Mouse (Mus musculus) monocyte, adult 5-6 weeks (primary cell): ENCODE results near the gene Depdc5. TPM values are rescaled to one million over a fixed set of nuclear protein-coding genes. Genes with fewer than 3 reads are reported as not detected.
"Not testable (repeated sequence)": the region's sequence is repeated elsewhere in the genome, so short reads cannot be mapped to it uniquely, and the experiment has no call there.

Experiments used
- ATAC-seq: fragments of 153-309, 156-312 bp; replicated peaks from 2 replicates; pipeline ENCODE4 v1.8.0; 2017; ENCODE audit warnings: mild to moderate bottlenecking; ENCODE audit not compliant: low TSS enrichment, insufficient number of reproducible peaks, severe bottlenecking, poor library complexity, low FRiP score
- total RNA-seq: library from RNA; stranded (forward); fragments of 200-1000, 200-491, 200-594 nt; gene quantifications from 3 replicates; pipeline ENCODE4 v1.2.3, GENCODE M21; 2017

Depdc5 gene
- total RNA-seq, 1 experiment from 2014 or later: 49.2 TPM

DNA sequence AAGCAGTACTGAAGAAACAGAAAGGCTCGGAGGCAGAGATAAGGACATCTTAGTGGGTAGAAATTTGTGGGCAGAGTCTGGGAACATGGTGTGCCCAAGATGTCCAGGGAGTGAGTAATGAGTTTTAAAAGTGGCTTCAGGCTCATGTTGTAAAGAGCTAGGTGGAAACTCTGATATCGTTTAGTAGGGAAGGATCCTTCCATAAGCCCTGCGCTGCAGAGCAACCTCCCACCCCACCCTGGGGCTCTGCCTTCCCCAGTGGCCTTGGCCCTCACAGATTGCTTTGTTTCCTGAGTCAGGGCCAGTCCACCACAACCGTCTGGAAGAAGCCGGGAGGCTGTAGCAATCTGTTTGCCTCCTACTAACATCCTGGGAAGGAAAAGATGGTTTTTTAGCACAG is 152.1 kb downstream of the Depdc5 start:
- no peak for ATAC-seq

DNA sequence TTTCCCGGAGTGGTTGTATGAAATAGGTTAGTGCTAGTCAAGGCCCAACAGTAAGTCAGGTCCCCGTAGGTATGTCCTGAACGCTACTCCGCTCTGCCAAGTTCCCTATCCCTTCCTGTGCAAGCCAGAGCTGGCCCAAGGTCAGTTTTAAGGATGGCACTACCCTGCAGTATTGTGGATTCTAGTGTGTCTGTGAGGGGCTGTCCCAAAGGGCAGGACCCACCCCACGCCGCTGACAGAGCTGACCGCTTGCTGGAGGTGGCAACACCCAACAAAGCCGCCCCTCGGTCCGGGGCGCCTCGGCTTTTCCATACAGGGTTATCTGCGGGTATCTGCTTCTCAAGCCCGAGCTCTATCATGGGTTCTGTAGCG is 154.7 kb downstream of the Depdc5 start:
- no peak for ATAC-seq

DNA sequence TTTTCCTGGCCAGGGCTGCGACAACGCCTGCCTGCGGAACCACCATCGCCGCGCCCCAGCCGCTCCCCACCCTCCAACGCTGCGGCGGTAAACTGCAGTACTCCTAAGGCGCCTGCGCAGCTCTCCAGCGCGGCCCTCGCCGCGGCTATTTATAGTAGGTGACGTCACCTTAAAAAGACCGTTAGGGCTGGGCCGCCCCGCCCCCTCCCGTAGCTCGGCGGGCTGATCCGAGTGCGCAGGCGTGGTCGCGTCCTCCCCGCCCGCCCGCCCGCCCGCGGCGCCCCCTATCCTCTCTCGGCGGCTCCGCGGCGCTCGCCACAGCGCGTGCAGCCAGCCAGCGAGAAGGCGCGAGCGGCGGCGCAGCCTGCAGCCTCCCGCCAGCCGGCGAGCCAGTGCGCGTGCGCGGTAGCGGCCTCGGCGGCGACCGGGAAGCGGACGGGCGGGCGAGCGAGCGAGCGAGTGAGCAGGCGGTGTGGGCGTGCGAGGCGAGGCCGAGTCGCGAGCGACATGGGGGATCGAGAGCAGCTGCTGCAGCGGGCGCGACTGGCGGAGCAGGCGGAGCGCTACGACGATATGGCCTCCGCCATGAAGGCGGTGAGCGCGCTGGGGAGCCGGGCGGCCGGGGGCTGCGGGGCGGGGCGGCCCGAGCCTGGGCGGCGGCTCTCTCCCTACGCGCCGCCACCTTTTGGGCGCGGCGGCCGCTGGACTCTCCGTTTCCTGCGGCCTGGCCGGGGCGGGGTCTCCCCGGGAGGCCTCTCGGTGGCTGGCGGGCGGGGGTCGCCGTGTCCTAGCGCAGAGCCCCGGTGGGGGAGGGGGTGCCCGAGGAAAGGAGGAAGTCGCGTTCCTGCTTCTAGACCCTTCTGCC is 155.3 kb downstream of the Depdc5 start, which contains the start of gene Ywhah:
Gene Ywhah, plus strand, starts transcription at position 256 of the 865 bp plus-strand sequence.
- ATAC-seq: peak; percentile 91

DNA sequence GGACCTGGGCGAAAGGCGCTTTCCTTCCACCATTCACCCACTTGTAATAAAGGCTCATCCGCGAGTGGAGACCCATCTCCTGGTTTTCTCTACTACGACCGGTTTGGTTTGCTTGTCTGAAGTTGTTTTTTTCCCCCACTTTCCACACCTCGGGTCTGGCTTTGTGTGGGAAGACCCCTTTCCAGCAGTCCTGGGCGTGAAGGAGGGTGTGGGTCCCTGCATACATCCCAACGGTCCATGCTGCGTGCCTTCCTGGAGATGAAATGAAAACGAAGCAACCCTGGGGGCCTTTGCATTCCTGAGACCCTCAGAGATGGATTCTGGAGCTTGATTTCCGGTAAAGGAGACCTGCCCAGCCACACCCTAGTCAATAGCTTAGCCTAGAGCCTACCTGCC is 155.9 kb downstream of the Depdc5 start:
- no peak for ATAC-seq

DNA sequence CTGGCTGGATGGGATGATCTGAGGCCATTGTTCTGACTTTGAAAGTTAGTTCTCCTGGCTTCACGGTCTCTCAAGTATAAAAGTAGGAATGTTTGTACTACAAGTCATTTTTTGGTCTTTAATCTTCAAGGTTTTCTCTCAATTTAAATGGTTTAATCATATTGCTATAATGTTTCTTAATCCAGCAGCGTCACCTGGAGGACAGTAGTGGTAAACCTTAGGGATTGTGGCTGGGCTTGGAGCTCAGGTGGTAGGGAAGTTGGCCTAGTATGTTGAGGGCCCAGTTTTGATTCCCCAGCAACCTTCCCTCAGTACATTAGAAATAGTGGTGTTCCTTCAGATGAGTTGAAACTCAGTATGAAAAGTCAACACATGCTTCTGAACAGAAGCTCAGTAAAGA is 158.1 kb downstream of the Depdc5 start:
- ATAC-seq: no peak

DNA sequence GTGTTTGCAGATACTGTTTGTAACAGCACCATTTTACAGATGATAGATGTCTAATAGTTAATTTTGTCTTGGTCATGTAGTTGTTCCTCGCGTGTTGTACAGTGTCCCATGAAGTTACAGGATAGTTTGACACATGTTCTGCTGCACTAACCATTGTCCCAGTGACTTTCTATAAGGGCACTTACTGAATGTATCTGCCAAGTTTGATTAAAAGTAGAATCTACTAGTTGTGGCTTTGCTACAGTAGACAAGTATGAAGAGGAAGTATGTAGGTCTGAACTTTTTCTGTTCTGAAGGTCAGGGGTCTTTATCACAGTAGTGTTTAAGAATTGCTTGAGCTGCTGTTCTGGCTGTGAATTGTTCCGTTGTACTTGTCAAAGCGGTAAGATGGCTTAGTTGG is 159.8 kb downstream of the Depdc5 start:
- ATAC-seq: no peak

DNA sequence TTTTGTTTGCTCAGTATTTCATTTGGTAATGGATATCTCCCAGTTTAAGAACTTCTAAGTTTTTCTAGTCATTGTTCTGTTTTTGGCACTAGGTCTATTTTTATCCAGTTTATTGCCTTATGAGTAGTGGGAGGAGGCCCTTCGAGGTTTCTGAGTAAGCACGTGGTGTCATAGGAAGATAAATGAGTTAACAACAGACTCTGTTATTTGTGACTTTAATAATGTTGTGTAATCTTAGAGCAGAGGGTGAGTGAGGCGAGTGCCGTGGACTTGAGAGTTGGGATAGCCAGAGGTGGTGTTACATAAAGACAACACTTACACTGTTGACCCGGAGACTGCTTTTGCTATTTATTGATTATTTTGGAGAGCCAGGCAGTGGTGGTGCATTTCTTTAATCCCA is 161.0 kb downstream of the Depdc5 start:
- ATAC-seq: no peak

DNA sequence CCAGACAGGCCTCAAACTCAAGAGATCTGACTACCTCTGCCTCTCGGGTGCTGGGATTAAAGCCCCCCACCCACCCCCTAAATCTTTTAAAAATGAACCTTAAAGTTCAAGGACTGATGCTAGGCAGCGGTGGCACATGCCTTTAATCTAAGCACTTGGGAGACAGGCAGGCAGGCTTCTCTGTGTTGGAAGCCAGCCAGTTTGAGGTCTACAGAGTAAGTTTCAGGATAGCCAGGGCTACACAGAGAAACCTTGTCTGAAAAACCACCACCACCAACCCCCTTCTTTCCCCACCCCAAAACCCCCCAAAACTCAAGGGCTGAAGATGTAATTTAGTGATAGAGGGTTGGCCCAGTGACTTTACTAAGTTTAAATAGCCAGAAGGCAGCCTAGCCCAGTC is 165.2 kb downstream of the Depdc5 start:
- no peak for ATAC-seq

DNA sequence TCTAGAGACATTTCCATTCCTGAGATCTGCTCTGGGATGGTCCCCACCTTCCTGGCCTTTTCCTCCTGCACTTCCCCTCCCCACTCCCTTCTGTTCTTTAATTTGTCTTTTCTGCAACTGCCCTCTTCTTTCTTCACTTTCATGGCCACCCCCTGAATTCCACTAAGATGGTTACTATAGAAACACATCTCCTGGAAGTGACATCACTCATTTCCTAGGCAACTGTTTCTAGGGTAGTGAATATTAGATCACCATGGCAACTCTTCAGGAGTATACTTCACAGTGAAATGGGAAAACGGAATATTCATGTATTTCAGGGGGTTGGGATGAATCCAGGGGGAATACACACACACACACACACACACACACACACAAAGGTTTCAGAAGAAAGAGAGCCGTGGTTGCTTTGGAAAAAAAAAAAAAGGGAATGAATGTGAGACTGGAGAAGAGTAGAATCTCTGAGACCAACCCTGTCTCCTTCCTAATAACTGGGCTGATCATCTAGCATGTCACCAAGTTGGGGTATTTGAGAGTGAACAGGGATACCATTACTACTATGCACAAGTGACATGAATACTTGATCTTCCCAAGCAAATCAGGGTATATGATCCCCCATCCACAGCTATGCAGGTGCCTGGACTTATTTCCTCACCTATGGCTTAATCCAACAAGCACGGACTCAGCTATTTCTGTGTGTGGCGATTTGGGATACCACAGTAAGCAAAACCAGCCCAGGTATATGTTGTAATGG is 167.1 kb downstream of the Depdc5 start:
- no peak for ATAC-seq

DNA sequence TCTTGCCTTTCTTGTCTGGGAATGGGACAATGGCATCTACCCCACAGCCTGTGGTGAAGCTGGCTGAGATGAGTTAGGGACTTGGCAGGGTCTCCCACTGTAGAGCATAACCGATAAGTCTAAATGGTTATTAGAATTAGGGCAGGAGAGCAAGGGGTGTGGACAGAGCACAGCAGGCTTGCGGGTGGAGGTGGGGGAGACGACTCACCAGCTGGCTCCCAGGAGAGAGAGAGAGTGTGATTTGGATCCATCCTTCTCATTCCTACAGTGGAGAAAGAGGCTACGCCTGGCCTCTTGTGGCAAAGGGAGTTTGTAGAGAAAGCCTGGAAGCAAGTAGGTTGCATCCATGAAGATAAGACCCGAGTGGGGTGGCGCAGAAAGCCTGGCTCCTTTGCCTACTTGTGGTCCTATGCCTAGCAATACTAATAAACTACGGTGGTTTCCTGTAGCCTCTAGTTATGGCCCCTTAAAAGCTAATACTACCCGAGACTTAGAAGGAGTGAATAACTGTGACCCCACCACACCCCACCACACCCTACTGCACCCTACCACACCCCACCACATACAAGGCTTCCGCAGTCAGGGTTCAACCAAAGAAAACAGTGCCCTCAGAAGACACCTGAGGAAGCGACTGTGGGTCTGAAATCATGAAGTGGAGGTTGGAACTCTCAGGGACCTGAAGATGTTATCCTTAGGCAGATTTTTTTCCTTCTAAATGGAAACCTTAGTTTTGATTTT is 168.7 kb downstream of the Depdc5 start:
- ATAC-seq: no peak

DNA sequence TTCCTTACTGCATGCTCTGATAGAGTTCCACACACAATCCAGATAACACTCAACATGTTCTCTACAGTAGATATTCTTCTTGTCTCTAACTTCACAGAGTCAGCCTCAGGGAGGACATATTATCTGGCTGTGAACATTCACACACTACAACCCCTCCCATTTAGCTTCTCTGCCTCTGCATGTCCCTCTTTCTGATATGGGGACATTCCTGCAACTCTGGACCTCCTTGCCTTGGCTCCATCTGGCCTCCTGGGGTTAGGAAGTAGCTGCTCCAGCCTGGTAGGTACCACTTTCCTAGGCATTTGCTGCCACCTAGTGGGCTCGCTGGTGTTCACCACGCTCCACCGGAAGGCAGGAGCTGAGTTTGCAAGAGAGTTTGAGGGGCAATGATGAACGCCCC is 169.6 kb downstream of the Depdc5 start:
- peak; percentile 84 for ATAC-seq

DNA sequence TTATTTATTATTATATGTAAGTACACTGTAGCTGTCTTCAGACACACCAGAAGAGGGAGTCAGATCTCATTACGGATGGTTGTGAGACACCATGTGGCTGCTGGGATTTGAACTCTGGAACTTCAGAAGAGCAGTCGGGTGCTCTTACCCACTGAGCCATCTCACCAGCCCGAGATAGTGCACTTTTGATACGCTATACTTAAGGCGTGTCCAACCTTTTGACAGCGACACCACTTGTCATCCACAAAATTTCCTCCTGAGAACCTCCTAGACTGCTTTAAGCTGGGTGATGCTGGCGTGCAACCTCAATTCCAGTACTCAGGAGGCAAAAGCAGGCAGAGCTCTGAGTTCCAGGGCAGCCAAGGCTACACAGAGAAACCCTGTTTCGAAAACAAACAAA is 170.1 kb downstream of the Depdc5 start:
- ATAC-seq: not testable (repeated sequence)

DNA sequence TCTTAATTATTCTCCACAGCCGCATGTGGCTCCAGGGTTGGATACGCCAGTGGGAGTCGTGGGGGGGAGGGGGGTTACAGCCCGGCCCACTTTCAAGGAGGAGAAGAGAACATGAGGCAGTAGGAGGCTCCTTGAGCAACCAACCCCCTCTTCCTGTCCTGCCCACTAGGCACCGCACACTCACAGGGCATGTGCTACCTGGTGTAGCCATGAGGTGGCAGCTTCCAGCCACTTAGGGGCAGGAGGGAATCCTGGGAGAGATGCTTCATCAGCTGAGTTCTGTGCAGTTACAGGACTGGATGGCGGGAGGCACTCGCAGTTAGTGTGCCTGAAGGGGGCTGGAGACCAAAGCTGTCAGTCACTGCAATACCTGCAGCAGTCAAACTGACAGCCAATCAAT is 170.6 kb downstream of the Depdc5 start:
- 0 out of 2 replicates have a peak, but pooled peaks have one; percentile 15 for ATAC-seq

DNA sequence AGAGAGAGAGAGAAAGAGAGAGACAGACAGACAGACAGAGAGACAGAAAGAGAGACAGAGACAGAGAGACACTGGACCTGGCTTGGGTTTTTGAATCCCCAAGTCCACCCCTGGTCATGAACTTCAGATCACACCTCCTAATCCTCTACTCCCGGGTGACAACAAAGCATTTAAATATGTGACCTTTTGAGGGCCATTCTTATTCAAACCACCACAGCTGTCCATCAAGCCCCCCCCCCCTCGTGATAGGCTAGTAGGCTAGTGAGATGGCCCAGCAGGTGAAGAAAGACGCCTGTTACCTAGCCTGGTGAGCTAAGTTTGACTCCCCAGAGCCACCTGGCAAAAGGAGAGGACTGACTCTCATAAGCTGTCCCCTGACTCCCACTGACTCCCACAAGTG is 171.4 kb downstream of the Depdc5 start:
- ATAC-seq: no peak

DNA sequence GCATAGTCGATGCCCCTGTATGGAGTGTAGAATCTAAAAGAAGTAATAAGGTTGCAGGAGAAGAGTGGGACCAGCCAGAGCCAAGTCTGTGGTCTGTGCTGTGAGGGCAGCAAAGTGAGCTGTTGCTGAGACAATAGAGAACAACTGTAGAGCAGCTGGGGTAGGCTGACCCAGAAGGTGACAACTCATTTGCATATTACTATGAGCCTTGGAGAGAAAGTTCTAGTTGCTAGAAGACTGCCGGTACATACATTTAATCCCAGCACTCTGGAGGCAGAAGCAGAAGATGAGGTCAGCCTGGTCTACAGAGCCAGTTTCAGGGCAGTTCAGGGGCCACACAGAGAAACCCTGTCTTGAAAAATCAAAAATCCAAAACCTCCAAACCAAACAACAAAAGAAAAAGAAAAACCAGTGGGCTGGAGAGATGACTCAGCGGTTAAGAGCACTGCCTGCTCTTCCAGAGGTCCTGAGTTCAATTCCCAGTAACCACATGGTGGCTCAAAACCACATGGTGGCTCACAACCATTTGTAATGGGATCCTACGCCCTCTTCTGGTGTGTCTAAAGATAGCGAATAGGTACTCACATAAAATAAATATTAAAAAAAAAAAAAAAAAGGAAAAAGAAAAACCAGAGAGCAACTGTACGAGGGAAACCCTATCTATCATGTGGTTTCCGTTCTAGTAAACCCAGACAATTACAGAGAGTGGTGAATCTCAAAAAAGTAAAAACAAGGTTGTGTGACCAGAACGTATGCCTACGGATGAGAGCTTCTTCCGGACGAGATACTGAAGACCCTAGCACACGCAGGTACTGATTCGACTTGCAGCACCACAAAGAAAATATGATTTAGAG is 175.4 kb downstream of the Depdc5 start:
- ATAC-seq: no peak

DNA sequence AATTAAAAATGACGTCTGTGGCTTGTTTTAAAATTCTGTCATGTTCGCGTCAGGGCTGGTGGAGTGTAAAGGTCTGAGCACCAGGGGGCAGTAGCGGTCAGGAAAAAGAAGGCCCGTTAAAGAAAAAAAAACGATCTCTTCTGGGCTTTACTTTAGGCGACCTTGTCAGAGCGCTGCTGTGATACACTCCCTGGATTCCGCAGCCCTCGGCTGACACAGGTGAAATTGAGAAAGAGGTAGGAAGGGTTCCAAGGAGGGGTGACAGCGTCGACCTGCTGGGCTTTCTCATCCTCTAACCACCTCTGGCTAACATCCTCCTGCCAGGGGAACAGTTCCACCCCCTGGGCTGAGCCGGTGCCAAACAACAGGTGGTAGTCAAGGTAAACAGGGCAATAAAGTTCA is 176.0 kb downstream of the Depdc5 start:
- peak; percentile 56; the same call in 1 of the 2 replicates for ATAC-seq

DNA sequence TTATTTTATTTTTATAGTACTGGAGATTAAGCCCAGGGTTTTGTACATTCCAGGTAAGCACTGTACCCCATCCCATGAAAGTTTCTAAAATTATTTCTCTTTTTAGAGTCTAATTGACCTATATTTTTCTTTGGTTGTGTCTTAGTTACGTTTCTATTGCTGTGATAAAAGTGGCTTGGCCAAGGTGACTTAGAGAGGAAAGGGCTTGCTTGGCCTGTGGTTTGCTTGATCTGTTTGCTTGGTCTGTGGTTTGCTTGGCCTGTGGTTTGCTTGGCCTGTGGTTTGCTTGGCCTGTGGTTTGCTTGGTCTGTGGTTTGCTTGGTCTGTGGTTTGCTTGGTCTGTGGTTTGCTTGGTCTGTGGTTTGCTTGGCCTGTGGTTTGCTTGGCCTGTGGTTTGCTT is 177.2 kb downstream of the Depdc5 start:
- ATAC-seq: not testable (repeated sequence)

DNA sequence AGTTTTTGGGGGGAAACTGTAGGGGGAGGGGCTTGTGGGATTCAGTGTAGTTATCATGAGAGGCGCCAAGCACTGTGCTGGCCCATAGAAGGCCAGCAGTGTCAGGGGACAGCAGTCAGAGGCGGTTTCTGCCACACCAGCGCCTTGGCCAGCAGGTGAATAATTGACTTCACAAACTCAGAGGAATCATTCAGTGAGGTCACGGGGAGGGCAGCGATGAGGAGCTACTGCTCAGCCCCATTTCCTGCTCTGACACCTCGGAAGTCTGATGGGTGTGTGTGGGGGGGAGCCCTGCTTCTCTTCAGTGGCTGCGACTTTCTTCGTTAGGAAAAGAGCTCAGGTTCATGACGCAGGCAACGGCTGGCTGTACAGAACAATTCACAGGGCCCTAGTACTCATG is 179.9 kb downstream of the Depdc5 start:
- no peak for ATAC-seq
